Comparison of ENCODE assay signal across 32 mouse cellular contexts in the genomic region with DNA sequence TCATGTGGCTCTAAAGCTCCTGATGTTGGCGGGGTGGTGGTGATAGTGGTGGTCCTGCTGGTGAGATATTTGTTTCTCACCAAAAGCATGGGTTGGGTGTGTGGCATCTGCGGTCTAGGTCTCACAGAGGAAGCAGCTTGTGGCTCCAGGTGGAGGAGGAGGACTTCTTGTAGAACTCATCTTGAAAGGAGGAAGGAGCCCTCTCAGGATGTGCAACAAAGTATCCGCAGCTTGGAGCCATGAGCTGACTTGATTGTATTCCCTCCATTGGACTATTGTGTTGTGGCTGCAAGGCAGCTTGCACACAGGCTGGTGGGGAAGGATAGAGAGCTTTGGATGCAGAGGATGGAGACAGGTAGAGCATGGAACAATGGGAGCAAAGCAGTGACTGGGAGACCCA.
"Had no signal": no experiment of that assay in that cellular context is flagged by ENCODE, and none has a peak within 500 bp of the region (broad histone marks: within the 10 kb centered on the region; RNA-seq: fewer than 3 reads in every experiment).

No protein-coding gene starts in this region.

- H3K4me2 ChIP-seq: limb, embryonic 12.5 days; limb, embryonic 13.5 days; limb, embryonic 15.5 days; liver, embryonic 11.5 days; liver, embryonic 12.5 days; liver, embryonic 13.5 days; liver, embryonic 15.5 days; lung, embryonic 14.5 days; lung, embryonic 15.5 days; midbrain, embryonic 11.5 days; midbrain, embryonic 12.5 days; midbrain, embryonic 13.5 days; midbrain, embryonic 15.5 days had no signal

- H3K36me3 ChIP-seq: limb, embryonic 10.5 days; limb, embryonic 12.5 days; limb, embryonic 13.5 days; limb, embryonic 15.5 days; liver, embryonic 12.5 days; liver, embryonic 13.5 days; liver, embryonic 15.5 days; lung, embryonic 15.5 days; midbrain, embryonic 10.5 days; midbrain, embryonic 12.5 days; midbrain, embryonic 13.5 days; midbrain, embryonic 15.5 days had no signal

- DNase-seq: left cerebral cortex, postnatal 4 days; liver; liver, embryonic 13.5 days; liver, postnatal 0 days; lung, adult 18-20 months; lung, adult 2 months; lung, embryonic 14.5 days; lung, postnatal 10 days; lung, postnatal 14 days; lung, postnatal 36 days; lung, postnatal 4 days; midbrain, embryonic 14.5 days had no signal

- H3K27ac ChIP-seq: left cerebral cortex, adult 2 months; limb, embryonic 10.5 days; limb, embryonic 12.5 days; limb, embryonic 13.5 days; limb, embryonic 15.5 days; liver, embryonic 12.5 days; liver, embryonic 13.5 days; liver, embryonic 14.5 days; liver, embryonic 15.5 days; lung, embryonic 15.5 days; macrophage; midbrain, embryonic 10.5 days; midbrain, embryonic 12.5 days; midbrain, embryonic 13.5 days; midbrain, embryonic 15.5 days had no signal

- ATAC-seq: liver, embryonic 12.5 days; liver, postnatal 0 days; lung, postnatal 0 days; midbrain, embryonic 13.5 days; midbrain, embryonic 15.5 days; midbrain, embryonic 16.5 days had no signal

- H3K9ac ChIP-seq: limb, embryonic 12.5 days; limb, embryonic 13.5 days; limb, embryonic 15.5 days; liver, embryonic 12.5 days; liver, embryonic 13.5 days; liver, embryonic 14.5 days; liver, embryonic 15.5 days; liver, postnatal 0 days; lung, embryonic 14.5 days; lung, embryonic 15.5 days; midbrain, embryonic 12.5 days; midbrain, embryonic 13.5 days; midbrain, embryonic 15.5 days had no signal

- H3K27me3 ChIP-seq: limb, embryonic 12.5 days; limb, embryonic 13.5 days; limb, embryonic 15.5 days; liver, embryonic 15.5 days; lung, embryonic 15.5 days; midbrain, embryonic 12.5 days; midbrain, embryonic 13.5 days; midbrain, embryonic 15.5 days had no signal

- H3K4me3 ChIP-seq: left cerebral cortex, adult 2 months; limb, embryonic 10.5 days; limb, embryonic 12.5 days; limb, embryonic 13.5 days; limb, embryonic 15.5 days; liver, embryonic 12.5 days; liver, embryonic 13.5 days; liver, embryonic 15.5 days; lung, embryonic 15.5 days; megakaryocyte, embryonic 14.5 days; midbrain, embryonic 10.5 days; midbrain, embryonic 12.5 days; midbrain, embryonic 13.5 days; midbrain, embryonic 15.5 days; myocyte had no signal

- H3K9me3 ChIP-seq: limb, embryonic 10.5 days; limb, embryonic 12.5 days; limb, embryonic 13.5 days; limb, embryonic 15.5 days; liver, embryonic 12.5 days; liver, embryonic 13.5 days; liver, embryonic 15.5 days; lung, embryonic 15.5 days; midbrain, embryonic 10.5 days; midbrain, embryonic 12.5 days; midbrain, embryonic 13.5 days; midbrain, embryonic 15.5 days had no signal

- H3K4me1 ChIP-seq: limb, embryonic 10.5 days; limb, embryonic 12.5 days; limb, embryonic 15.5 days; liver, embryonic 12.5 days; liver, embryonic 13.5 days; liver, embryonic 15.5 days; lung, embryonic 15.5 days; megakaryocyte, embryonic 14.5 days had no signal
